Mouse (Mus musculus) heart, adult 11 months (tissue): ENCODE measurements around the gene Tle4.
A peak's percentile ranks its signal among the peaks of the same experiment; 100 is the strongest.

Source experiments
- DNase-seq: peaks from one replicate; pipeline ENCODE4 v3.0.0; 2022

Gene Tle4

GRCm38 (mm10) chr19:14590154-14590553 is 7.7 kb downstream of the Tle4 start:
- DNase-seq = no peak

GRCm38 (mm10) chr19:14588221-14589123 is 9.4 kb downstream of the Tle4 start:
- DNase-seq = no peak

- DNase-seq = peak; percentile 94
Measured at GRCm38 (mm10) chr19:14586171-14586570, 11.7 kb downstream of the Tle4 start.

GRCm38 (mm10) chr19:14585731-14586130 is 12.1 kb downstream of the Tle4 start:
- DNase-seq = no peak

GRCm38 (mm10) chr19:14585235-14585634 is 12.6 kb downstream of the Tle4 start:
- DNase-seq = no peak

GRCm38 (mm10) chr19:14578698-14579097 is 19.2 kb downstream of the Tle4 start:
- DNase-seq = no peak

GRCm38 (mm10) chr19:14578016-14578415 is 19.8 kb downstream of the Tle4 start:
- DNase-seq = no peak

GRCm38 (mm10) chr19:14576311-14576710 is 21.5 kb downstream of the Tle4 start:
- DNase-seq = no peak

GRCm38 (mm10) chr19:14568879-14569278 is 29.0 kb downstream of the Tle4 start:
- no peak for DNase-seq

GRCm38 (mm10) chr19:14567081-14567480 is 30.8 kb downstream of the Tle4 start:
- no peak for DNase-seq

- no peak for DNase-seq
Measured at GRCm38 (mm10) chr19:14566564-14567021, 31.3 kb downstream of the Tle4 start.

GRCm38 (mm10) chr19:14565424-14566069 is 32.3 kb downstream of the Tle4 start:
- DNase-seq = no peak

GRCm38 (mm10) chr19:14563273-14563959 is 34.4 kb downstream of the Tle4 start:
- DNase-seq = no peak

GRCm38 (mm10) chr19:14547871-14548270 is 50.0 kb downstream of the Tle4 start:
- no peak for DNase-seq

- DNase-seq = no peak
Measured at GRCm38 (mm10) chr19:14547133-14547842, 50.6 kb downstream of the Tle4 start.

- no peak for DNase-seq
Measured at GRCm38 (mm10) chr19:14545485-14545884, 52.4 kb downstream of the Tle4 start.

GRCm38 (mm10) chr19:14543305-14543704 is 54.5 kb downstream of the Tle4 start:
- DNase-seq = no peak

- no peak for DNase-seq
Measured at GRCm38 (mm10) chr19:14540678-14541077, 57.2 kb downstream of the Tle4 start.

- DNase-seq = no peak
Measured at GRCm38 (mm10) chr19:14536676-14537075, 61.2 kb downstream of the Tle4 start.

GRCm38 (mm10) chr19:14534447-14534846 is 63.4 kb downstream of the Tle4 start:
- no peak for DNase-seq

- DNase-seq = no peak
Measured at GRCm38 (mm10) chr19:14532861-14533260, 65.0 kb downstream of the Tle4 start.

GRCm38 (mm10) chr19:14520098-14520802 is 77.6 kb downstream of the Tle4 start:
- DNase-seq = no peak
